Mouse (Mus musculus): ENCODE results near the gene 4930595D18Rik. TPM values are rescaled to one million over a fixed set of nuclear protein-coding genes. Genes with fewer than 3 reads are reported as not detected.

Gene 4930595D18Rik
- total and polyA plus RNA-seq, 3 experiments, result 0.35 TPM; not detected in 2

Other genes starting within 250 kb of the 4930595D18Rik start
- 17.8 and 26.0 TPM in 2 replicates for gene Ankrd9, start 205.5 kb downstream of the 4930595D18Rik start, total RNA-seq (2012; rRNA removed)
- 10 to 100 TPM in 1 of 2 experiments, not detected in 1; 13.8 TPM for gene Ankrd9, start 205.5 kb downstream of the 4930595D18Rik start, polyA plus RNA-seq (2012; ENCODE audit: insufficient read depth in 1 of 2, insufficient read length in 2 of 2, low read depth in 1 of 2, low replicate concordance in 2 of 2, missing spikeins in 1 of 2)
- gene Rcor1, start 145.1 kb downstream of the 4930595D18Rik start, total RNA-seq (2012; rRNA removed), result 23.1 and 24.0 TPM in 2 replicates
- 10 to 100 TPM; 37.1 to 44.3 TPM for gene Rcor1, start 145.1 kb downstream of the 4930595D18Rik start, polyA plus RNA-seq (2012; ENCODE audit: insufficient read depth in 1 of 2, insufficient read length in 2 of 2, low read depth in 1 of 2, low replicate concordance in 2 of 2, missing spikeins in 1 of 2)
- gene Traf3, start 18.1 kb downstream of the 4930595D18Rik start, total RNA-seq (2012; rRNA removed), result 21.1 and 21.4 TPM in 2 replicates
- gene Traf3, start 18.1 kb downstream of the 4930595D18Rik start, polyA plus RNA-seq (2012; ENCODE audit: insufficient read depth in 1 of 2, insufficient read length in 2 of 2, low read depth in 1 of 2, low replicate concordance in 2 of 2, missing spikeins in 1 of 2), result 10 to 100 TPM in 1 of 2 experiments, not detected in 1; 40.7 TPM
- gene Amn, start 86.6 kb upstream of the 4930595D18Rik start, total RNA-seq (2012; rRNA removed), result 0.12 TPM in 1 of 2 replicates, not detected in the other
- gene Amn, start 86.6 kb upstream of the 4930595D18Rik start, polyA plus RNA-seq (2012; ENCODE audit: insufficient read depth in 1 of 2, insufficient read length in 2 of 2, low read depth in 1 of 2, low replicate concordance in 2 of 2, missing spikeins in 1 of 2), result under 1 TPM in 1 of 2 experiments, not detected in 1; 0.14 TPM
- gene Cdc42bpb, start 193.2 kb upstream of the 4930595D18Rik start, total RNA-seq (2012; rRNA removed), result not detected in 2 replicates
- not detected for gene Cdc42bpb, start 193.2 kb upstream of the 4930595D18Rik start, polyA plus RNA-seq (2012; ENCODE audit: insufficient read depth in 1 of 2, insufficient read length in 2 of 2, low read depth in 1 of 2, low replicate concordance in 2 of 2, missing spikeins in 1 of 2)
- gene Lbhd2, start 222.3 kb upstream of the 4930595D18Rik start, total RNA-seq (2012; rRNA removed), result not detected in 2 replicates
- gene Lbhd2, start 222.3 kb upstream of the 4930595D18Rik start, polyA plus RNA-seq (2012; ENCODE audit: insufficient read depth in 1 of 2, insufficient read length in 2 of 2, low read depth in 1 of 2, low replicate concordance in 2 of 2, missing spikeins in 1 of 2), result not detected
- gene Exoc3l4, start 232.5 kb upstream of the 4930595D18Rik start, total RNA-seq (2012; rRNA removed), result 0.04 TPM in 1 of 2 replicates, not detected in the other
- gene Exoc3l4, start 232.5 kb upstream of the 4930595D18Rik start, polyA plus RNA-seq (2012; ENCODE audit: insufficient read depth in 1 of 2, insufficient read length in 2 of 2, low read depth in 1 of 2, low replicate concordance in 2 of 2, missing spikeins in 1 of 2), result under 1 TPM in 1 of 2 experiments, not detected in 1; 0.17 TPM

Data from MEL (cell line).